In genomic region chr17:51489386-51489785, GRCm38 (mm10) we compare ENCODE assay signal across 21 mouse cellular contexts.
DNase-seq lines count a peak whose midpoint lies in the region; ATAC-seq and TF ChIP-seq lines count a peak whose summit lies in the region.
"Had no signal": no experiment of that assay in that cellular context is flagged by ENCODE, and none has a peak within 500 bp of the region (broad histone marks: within the 10 kb centered on the region; RNA-seq: fewer than 3 reads in every experiment).

No protein-coding gene starts in this region.

- H3K9me3 ChIP-seq in limb, embryonic 11.5 days (ENCODE audit: control insufficient read depth, low read length): no peaks in the 10 kb centered on the region
- H3K9me3 ChIP-seq in limb, embryonic 10.5 days (replicated peaks): no peaks in the 10 kb centered on the region
- H3K9me3 ChIP-seq in limb, embryonic 14.5 days (ENCODE audit: control insufficient read depth, low read length): no peaks in the 10 kb centered on the region
- H3K9me3 ChIP-seq: embryonic facial prominence, embryonic 13.5 days; forebrain, embryonic 13.5 days; forebrain, embryonic 15.5 days had no signal

- no peaks in the 10 kb centered on the region for H3K36me3 ChIP-seq in limb, embryonic 11.5 days (ENCODE audit: control insufficient read depth, insufficient read depth, low read length)
- no peaks in the 10 kb centered on the region for H3K36me3 ChIP-seq in limb, embryonic 10.5 days
- no peaks in the 10 kb centered on the region for H3K36me3 ChIP-seq in limb, embryonic 14.5 days (ENCODE audit: control insufficient read depth, insufficient read depth, low read length)
- H3K36me3 ChIP-seq: embryonic facial prominence, embryonic 13.5 days; forebrain, embryonic 15.5 days had no signal

- no peaks in the 10 kb centered on the region for H3K4me1 ChIP-seq in limb, embryonic 11.5 days (ENCODE audit: control insufficient read depth, insufficient read depth, low read length)
- H3K4me1 ChIP-seq in limb, embryonic 10.5 days: peaks cover 28% of the 10 kb centered on the region
- H3K4me1 ChIP-seq in limb, embryonic 14.5 days (ENCODE audit: control insufficient read depth, insufficient read depth, low read length): no peaks in the 10 kb centered on the region; the same call in 1 of the 2 replicates
- H3K4me1 ChIP-seq: embryonic facial prominence, embryonic 13.5 days; forebrain, embryonic 13.5 days; forebrain, embryonic 15.5 days had no signal

- H3K9ac ChIP-seq in limb, embryonic 11.5 days (ENCODE audit: low read length): no peak overlapping the region
- H3K9ac ChIP-seq in limb, embryonic 14.5 days (ENCODE audit: low read depth, low read length, severe bottlenecking): no peak overlapping the region
- H3K9ac ChIP-seq: embryonic facial prominence, embryonic 13.5 days; forebrain, embryonic 13.5 days; forebrain, embryonic 15.5 days; forebrain, postnatal 0 days had no signal

- peak; percentile 5 for DNase-seq in embryo, embryonic 11 days
- DNase-seq in embryo, embryonic 10 days (ENCODE audit: low spot score): no peak
- DNase-seq in limb, embryonic 11.5 days (ENCODE audit: low spot score): no peak
- no peak for DNase-seq in limb, embryonic 10.5 days (ENCODE audit: low spot score)
- peak; percentile 55 for DNase-seq in forelimb bud, embryonic 11.5 days (ENCODE audit: low read depth, low spot score)
- DNase-seq in limb, embryonic 14.5 days (ENCODE audit: low spot score): peak; percentile 15
- no peak for DNase-seq in lung, postnatal 14 days
- DNase-seq in spleen, adult 18-20 months: no peak
- DNase-seq: adrenal gland, adult 2 months; adrenal gland, postnatal 10 days; adrenal gland, postnatal 25 days; cerebellum, adult 11 months; cerebellum, adult 18-20 months; cerebellum, adult 8-10 months; cerebellum, adult 9-11 months; cerebellum, postnatal 14 days; cerebellum, postnatal 36 days; forebrain, postnatal 0 days had no signal

- no peak overlapping the region for H3K27ac ChIP-seq in limb, embryonic 11.5 days (replicated peaks; ENCODE audit: low read depth, low read length)
- H3K27ac ChIP-seq in limb, embryonic 10.5 days: no peak overlapping the region
- H3K27ac ChIP-seq in limb, embryonic 14.5 days (replicated peaks; ENCODE audit: low read depth, low read length): no peak overlapping the region
- H3K27ac ChIP-seq: embryonic facial prominence, embryonic 13.5 days; forebrain, embryonic 13.5 days; forebrain, embryonic 15.5 days had no signal

- H3K4me2 ChIP-seq in limb, embryonic 11.5 days (ENCODE audit: low read depth, severe bottlenecking): no peak overlapping the region
- H3K4me2 ChIP-seq in limb, embryonic 14.5 days (replicated peaks; ENCODE audit: low read depth, low read length, severe bottlenecking): no peak overlapping the region
- H3K4me2 ChIP-seq: embryonic facial prominence, embryonic 13.5 days; forebrain, embryonic 13.5 days; forebrain, embryonic 15.5 days had no signal

- 32% methylated on average over 3 of the region's 3 CpGs for WGBS in limb, embryonic 11.5 days
- 34% methylated on average over 3 of the region's 3 CpGs for WGBS in limb, embryonic 10.5 days
- 27% methylated on average over 3 of the region's 3 CpGs for WGBS in limb, embryonic 14.5 days

- ATAC-seq in limb, embryonic 11.5 days (ENCODE audit: insufficient number of reproducible peaks, low FRiP score, low TSS enrichment, low read depth): 0 out of 2 replicates have a peak, but pooled peaks have one; percentile 44
- no peak for ATAC-seq in limb, embryonic 14.5 days (ENCODE audit: low FRiP score, low read depth)
- ATAC-seq: forebrain, embryonic 13.5 days; forebrain, embryonic 15.5 days; forebrain, postnatal 0 days had no signal

- TF ChIP-seq POLR2A in limb, embryonic 14.5 days (IDR thresholded peaks at IDR 0.05; ENCODE audit: borderline replicate concordance, extremely low read depth, insufficient read depth, insufficient read length): no peak

- H3K27me3 ChIP-seq in limb, embryonic 11.5 days (ENCODE audit: control insufficient read depth, insufficient read depth, low read length): peaks cover 4% of the 10 kb centered on the region; the same call in 1 of the 2 replicates
- H3K27me3 ChIP-seq in limb, embryonic 10.5 days (ENCODE audit: low read depth, poor library complexity, severe bottlenecking): peaks cover 54% of the 10 kb centered on the region
- no peaks in the 10 kb centered on the region for H3K27me3 ChIP-seq in limb, embryonic 14.5 days (ENCODE audit: control insufficient read depth, insufficient read depth, low read length)
- H3K27me3 ChIP-seq: embryonic facial prominence, embryonic 13.5 days; forebrain, embryonic 13.5 days; forebrain, embryonic 15.5 days had no signal

- H3K4me3 ChIP-seq in limb, embryonic 11.5 days (ENCODE audit: low read depth, low read length): no peak overlapping the region
- H3K4me3 ChIP-seq in limb, embryonic 10.5 days: no peak overlapping the region
- H3K4me3 ChIP-seq in limb, embryonic 14.5 days (replicated peaks; ENCODE audit: low read length): no peak overlapping the region
- H3K4me3 ChIP-seq: embryonic facial prominence, embryonic 13.5 days; forebrain, embryonic 13.5 days; forebrain, embryonic 15.5 days had no signal

Comparison
In these comparisons a context has a peak if more than half of its experiments do, and no peak if none do; other contexts are left out.
1. DNase-seq: peak in embryo, embryonic 11 days (single experiment), forelimb bud, embryonic 11.5 days (single experiment) and limb, embryonic 14.5 days (single experiment); none in embryo, embryonic 10 days (single experiment), limb, embryonic 11.5 days (single experiment), limb, embryonic 10.5 days (single experiment), lung, postnatal 14 days (single experiment) and spleen, adult 18-20 months (0 of 2).